Mouse (Mus musculus) liver, embryonic 14.5 days (tissue): ENCODE measurements around the gene Ctf2.
A peak's percentile ranks its signal among the peaks of the same experiment; 100 is the strongest.

Source experiments
- CTCF ChIP-seq: IDR thresholded peaks from 2 replicates; pipeline ENCODE4 v1.5.1; 2016; ENCODE audit warnings: antibody characterized with exemption, low read depth, control low read depth
- EP300 ChIP-seq: IDR thresholded peaks from 2 replicates; pipeline ENCODE4 v1.6.1; 2016; ENCODE audit warnings: antibody characterized with exemption, low read depth

DNA sequence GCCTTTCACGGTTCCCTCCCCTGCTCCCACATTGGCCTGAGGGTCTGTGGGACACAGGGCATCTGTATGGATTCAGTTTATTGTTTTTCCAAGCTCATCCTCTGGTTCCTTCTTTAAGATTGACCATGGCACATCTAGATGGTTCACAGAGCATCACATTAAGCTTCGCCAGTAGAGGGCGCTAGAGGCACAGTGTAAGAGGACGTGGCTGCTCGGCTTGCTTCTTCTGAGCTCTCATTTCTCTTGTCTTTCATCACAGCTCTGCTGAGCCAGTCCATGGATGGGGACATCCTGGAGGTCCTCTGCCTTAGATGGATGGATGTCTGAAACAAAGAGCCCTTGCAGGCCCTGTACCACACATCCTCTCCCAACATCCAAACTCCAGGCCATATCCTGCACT lies 57.0 kb downstream of the Ctf2 start:
- TF ChIP-seq CTCF = peak; percentile 97
- no peak for TF ChIP-seq EP300
